Mouse (Mus musculus) embryonic facial prominence, embryonic 10.5 days (tissue): Measurements from ENCODE around the gene Zkscan17. TPM values are rescaled to one million over a fixed set of nuclear protein-coding genes. Genes with fewer than 3 reads are reported as not detected.
"Not testable (repeated sequence)": the region's sequence is repeated elsewhere in the genome, so short reads cannot be mapped to it uniquely, and the experiment has no call there.

Experiments used
- DNase-seq: peaks from one replicate; pipeline ENCODE4 v3.0.0-alpha.2; 2017; ENCODE audit warnings: low spot score
- H3K27ac ChIP-seq: fragments of 300-500 bp; sonication (generic); replicated peaks from 2 replicates; pipeline ENCODE4 v1.5.1; 2016; ENCODE audit warnings: mild to moderate bottlenecking
- H3K27me3 ChIP-seq: fragments of 300-500 bp; sonication (generic); replicated peaks from 2 replicates; pipeline ENCODE4 v1.6.1; 2016; ENCODE audit warnings: low read depth, mild to moderate bottlenecking; ENCODE audit not compliant: poor library complexity, severe bottlenecking
- H3K36me3 ChIP-seq: fragments of 300-500 bp; sonication (generic); replicated peaks from 2 replicates; pipeline ENCODE4 v1.6.1; 2016; ENCODE audit warnings: mild to moderate bottlenecking, moderate library complexity
- H3K4me1 ChIP-seq: fragments of 300-500 bp; sonication (generic); 2 replicates; pipeline ENCODE4 v1.6.1; 2016
- H3K4me3 ChIP-seq: fragments of 300-500 bp; sonication (generic); 2 replicates; pipeline ENCODE4 v1.5.1; 2016; ENCODE audit warnings: mild to moderate bottlenecking, moderate library complexity
- H3K9me3 ChIP-seq: fragments of 300-500 bp; sonication (generic); 2 replicates; pipeline ENCODE4 v1.6.1; 2016; ENCODE audit warnings: mild to moderate bottlenecking
- WGBS: fragments of 180-500 bp; shearing (Covaris S2); methylation state at CpG from one replicate; pipeline ENCODE4 v1.1.7; 2016; 5-methylcytosine and 5-hydroxymethylcytosine counted together
- polyA plus RNA-seq: library from polyadenylated mRNA; unstranded; fragments of >200 nt; fragmentation: Nextera tagmentation; extraction: Ambion mirVana; gene quantifications from 2 replicates; pipeline ENCODE4 v1.2.1, GENCODE M21; 2016

Gene Zkscan17
- 37.2 and 39.3 TPM in 2 replicates for polyA plus RNA-seq

DNA sequence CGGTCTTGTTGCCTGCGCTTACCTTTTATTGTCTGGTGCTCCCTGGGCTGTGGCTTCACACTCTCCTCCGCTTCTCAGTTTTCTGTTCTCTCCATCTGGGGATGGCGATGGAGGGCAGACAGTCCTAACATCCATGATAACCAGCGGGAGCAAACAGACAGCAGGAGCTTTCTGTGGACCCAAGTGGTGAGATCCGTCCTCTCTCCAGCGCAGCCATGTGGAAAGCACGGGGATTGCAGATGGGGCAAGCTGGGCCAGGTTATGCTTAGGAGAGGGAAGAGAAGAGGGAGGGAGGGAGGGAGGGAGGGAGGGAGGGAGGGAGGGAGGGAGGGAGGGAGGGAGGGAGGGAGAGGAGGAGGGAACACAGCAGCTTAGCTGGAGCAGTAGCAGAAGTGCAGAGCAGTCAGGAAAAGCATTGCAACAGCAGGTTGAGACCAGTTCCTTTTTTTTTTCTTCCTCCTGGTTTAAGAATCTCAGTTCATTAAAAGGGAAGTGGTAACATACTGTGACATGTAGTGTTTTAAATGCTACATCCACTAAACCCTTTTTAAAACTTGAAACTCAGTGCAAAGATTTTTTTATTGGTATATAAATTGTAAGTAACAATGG is at the start of gene Zkscan17:
Gene Zkscan17, minus strand, starts transcription at position 280 of the 609 bp plus-strand sequence.
- 47% methylated on average over 8 of the region's 8 CpGs for WGBS

DNA sequence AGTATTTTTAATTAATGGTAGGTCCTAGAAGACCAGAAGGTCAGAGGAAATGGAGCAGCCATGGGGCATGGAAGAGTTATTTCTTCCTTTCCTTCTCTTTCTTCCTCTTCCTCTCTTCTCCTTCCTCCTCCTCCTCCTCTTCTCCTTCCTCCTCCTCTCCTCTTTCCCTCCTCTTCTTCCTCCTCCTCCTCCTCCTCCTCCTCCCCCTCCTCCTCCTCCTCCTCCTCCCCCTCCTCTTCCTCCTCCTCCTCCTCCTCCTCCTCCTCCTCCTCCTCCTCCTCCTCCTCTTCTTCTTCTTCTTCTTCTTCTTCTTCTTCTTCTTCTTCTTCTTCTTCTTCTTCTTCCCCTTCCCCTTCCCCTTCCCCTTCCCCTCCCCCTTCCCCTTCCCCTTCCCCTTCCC is 49.6 kb upstream of the Zkscan17 start, which contains the start of gene Olfr222:
Gene Olfr222, minus strand, starts transcription at position 101 of the 400 bp plus-strand sequence.
- H3K4me3 ChIP-seq, H3K36me3 ChIP-seq, H3K27ac ChIP-seq, H3K9me3 ChIP-seq, H3K27me3 ChIP-seq, H3K4me1 ChIP-seq, DNase-seq: not testable (repeated sequence)

More for the DNA sequence above, at the start of gene Zkscan17:
- no peak within 1 kb of the TSS for H3K4me3 ChIP-seq
- no peaks in the 10 kb centered on the region for H3K27me3 ChIP-seq
- 0 out of 2 replicates have a peak, but pooled peaks cover 2% of the 10 kb centered on the region for H3K9me3 ChIP-seq
- DNase-seq: peak; percentile 49
- H3K4me1 ChIP-seq: peaks cover 10% of the 10 kb centered on the region
- H3K36me3 ChIP-seq: no peaks in the 10 kb centered on the region
- H3K27ac ChIP-seq: no peak within 1 kb of the TSS

DNA sequence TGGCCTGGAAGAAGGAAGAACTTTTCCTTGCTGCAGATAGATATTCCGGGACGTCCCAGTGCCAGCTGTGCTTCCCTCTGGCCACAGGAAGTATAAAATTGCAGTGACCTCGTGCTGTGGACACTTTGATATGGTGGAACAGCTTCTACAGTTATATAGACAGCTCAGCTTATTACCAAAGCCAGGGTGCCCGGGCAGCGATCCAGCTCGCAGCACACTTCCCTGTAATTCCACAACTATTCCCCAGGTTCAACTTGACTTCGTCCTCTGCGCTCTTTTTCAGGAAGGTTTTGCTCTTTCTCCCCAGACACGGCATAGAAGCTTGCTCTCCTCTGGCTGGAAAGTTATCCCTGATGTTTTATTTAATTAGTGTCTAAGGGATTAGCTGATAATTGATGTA is 49.2 kb upstream of the Zkscan17 start:
- Histone ChIP-seq H3K4me3 (no peak overlapping the region), H3K27me3 (no peaks in the 10 kb centered on the region; the same call in 1 of the 2 replicates), H3K27ac (no peak overlapping the region), H3K4me1 (no peaks in the 10 kb centered on the region), H3K36me3 (no peaks in the 10 kb centered on the region), H3K9me3 (no peaks in the 10 kb centered on the region)
- DNase-seq: no peak
- 59% methylated on average over 9 of the region's 9 CpGs for WGBS

DNA sequence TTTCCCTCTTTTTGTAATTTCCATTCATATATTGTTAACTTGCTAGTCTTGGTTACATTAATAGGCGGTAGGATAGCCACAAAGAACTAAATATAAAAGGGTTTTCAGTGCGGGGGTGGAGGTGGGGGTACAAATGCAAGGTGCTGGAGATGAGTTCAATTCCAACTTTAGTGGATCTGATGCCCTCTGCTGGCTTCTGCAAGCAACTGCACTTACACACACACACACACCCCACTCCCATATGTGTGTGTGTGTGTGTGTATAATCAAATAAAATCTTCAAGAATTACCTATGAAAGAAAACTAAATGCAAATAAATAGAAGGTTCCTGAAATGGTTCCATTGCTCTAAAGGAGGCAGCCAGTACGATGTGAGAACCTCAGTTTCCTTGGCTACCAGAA is 42.8 kb upstream of the Zkscan17 start:
- no peaks in the 10 kb centered on the region for H3K36me3 ChIP-seq
- no peak for DNase-seq
- no peaks in the 10 kb centered on the region for H3K27me3 ChIP-seq
- no peaks in the 10 kb centered on the region for H3K9me3 ChIP-seq
- no peak overlapping the region for H3K27ac ChIP-seq
- no peaks in the 10 kb centered on the region; the same call in 1 of the 2 replicates for H3K4me1 ChIP-seq
- H3K4me3 ChIP-seq: no peak overlapping the region
- WGBS: 60% methylated on average over 3 of the region's 3 CpGs

DNA sequence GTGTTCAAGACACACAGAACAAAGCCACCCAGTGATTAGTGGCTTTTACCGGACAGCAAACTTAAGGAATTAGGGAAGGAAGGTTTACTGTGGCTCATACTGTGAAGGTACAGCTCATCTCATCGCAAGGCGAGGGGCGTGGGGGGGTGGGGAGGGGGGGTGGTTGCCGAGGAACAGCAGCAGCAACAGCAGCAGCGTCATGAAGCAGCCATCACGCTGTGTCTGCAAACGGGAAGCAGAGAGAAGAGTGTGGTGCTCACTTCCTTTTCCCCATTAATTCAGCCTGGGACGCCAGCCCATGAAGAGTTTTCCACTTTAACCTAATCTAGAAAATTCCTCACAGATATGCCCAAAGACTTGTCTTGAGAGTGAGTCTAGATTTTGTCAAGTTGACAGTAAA is 36.3 kb upstream of the Zkscan17 start:
- H3K36me3 ChIP-seq: no peaks in the 10 kb centered on the region
- H3K9me3 ChIP-seq: no peaks in the 10 kb centered on the region
- DNase-seq: no peak
- no peak overlapping the region for H3K4me3 ChIP-seq
- no peaks in the 10 kb centered on the region for H3K27me3 ChIP-seq
- WGBS: 82% methylated on average over 9 of the region's 9 CpGs
- no peaks in the 10 kb centered on the region; the same call in 1 of the 2 replicates for H3K4me1 ChIP-seq
- no peak overlapping the region for H3K27ac ChIP-seq

DNA sequence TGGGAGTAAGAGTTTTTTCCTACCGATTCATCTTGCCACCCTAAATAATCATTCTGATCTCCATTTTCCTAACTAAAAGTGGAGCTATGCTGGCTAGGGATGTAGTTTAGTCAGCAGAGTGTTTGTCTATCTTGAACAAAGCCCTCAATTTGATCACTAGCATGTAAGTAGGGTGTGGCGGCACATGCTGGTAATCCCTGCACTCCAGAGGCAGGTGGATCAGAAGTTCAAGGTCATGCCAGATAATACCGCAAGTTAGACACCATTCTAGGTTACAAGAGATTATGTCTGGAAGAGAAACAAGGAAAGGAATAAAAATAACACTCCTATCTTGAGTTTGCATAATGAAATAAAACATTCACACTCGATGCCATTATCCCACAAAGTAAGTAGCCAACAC is 35.8 kb upstream of the Zkscan17 start:
- no peak overlapping the region for H3K4me3 ChIP-seq
- no peaks in the 10 kb centered on the region for H3K9me3 ChIP-seq
- H3K27me3 ChIP-seq: no peaks in the 10 kb centered on the region
- H3K27ac ChIP-seq: no peak overlapping the region
- no peaks in the 10 kb centered on the region for H3K36me3 ChIP-seq
- H3K4me1 ChIP-seq: no peaks in the 10 kb centered on the region; the same call in 1 of the 2 replicates
- no peak for DNase-seq
- 93% methylated on average over 4 of the region's 4 CpGs for WGBS

DNA sequence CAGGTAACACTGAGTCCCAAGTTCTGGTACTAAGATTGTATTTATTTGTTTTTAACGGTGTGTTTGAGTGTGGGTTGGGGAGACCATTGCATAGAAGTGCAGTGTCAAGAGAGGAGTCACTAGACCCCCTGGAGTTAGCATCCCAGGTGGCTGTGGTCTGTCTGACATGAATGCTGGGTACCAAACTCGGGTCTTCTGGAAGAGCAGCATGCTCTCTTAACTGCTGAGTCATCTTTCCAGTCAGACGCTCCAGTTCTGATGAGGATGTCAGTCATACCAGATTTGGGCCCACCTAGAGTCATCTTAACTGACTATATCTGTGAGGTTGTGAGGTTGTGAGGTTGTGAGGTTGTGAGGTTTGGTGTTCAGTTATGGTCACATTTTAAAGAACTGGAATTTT is 34.4 kb upstream of the Zkscan17 start:
- Histone ChIP-seq H3K4me3 (no peak overlapping the region), H3K27ac (no peak overlapping the region), H3K9me3 (no peaks in the 10 kb centered on the region), H3K4me1 (no peaks in the 10 kb centered on the region), H3K27me3 (no peaks in the 10 kb centered on the region), H3K36me3 (no peaks in the 10 kb centered on the region)
- 79% methylated on average over 3 of the region's 3 CpGs for WGBS
- DNase-seq: no peak

DNA sequence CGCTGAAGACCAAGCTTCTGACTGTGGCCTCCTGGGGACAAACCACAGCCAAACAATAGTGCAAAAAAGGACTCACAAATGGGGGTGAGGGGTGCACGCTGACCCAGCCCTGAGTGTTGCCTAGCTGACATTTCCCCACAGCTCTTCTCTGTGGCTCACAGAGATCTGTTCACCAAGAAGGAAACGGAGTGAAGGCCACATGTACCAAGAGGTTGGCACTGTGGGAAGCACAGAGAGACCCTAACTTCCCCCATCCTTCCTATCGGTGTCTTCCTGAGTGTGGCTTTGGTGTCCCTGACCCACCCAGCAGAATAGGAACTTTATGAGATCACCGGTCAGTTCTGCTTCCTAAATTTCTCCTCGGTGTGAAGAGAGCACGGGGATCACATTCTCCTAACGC is 28.0 kb upstream of the Zkscan17 start:
- Histone ChIP-seq H3K4me3 (no peak overlapping the region), H3K4me1 (no peaks in the 10 kb centered on the region), H3K9me3 (no peaks in the 10 kb centered on the region), H3K36me3 (no peaks in the 10 kb centered on the region), H3K27ac (no peak overlapping the region), H3K27me3 (no peaks in the 10 kb centered on the region)
- no peak for DNase-seq
- 83% methylated on average over 8 of the region's 8 CpGs for WGBS

DNA sequence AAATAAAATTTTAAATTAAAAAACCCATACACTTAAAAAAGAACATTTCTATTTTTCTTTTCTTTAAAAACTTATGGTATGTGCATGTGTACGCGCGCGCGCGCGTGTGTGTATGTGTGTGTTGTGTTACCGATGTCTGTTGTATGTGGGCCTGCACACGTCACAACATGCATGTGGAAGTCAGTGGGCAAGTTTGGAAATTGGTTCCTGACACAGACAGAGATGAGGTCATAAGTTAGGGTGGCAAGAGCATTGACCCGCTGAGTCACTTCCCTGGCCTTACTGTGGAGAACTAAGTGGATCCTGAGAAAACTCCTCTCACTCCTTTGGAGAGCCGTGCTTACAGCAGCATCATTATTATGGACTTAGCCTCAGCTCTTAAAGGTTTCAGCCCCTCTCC is 27.6 kb upstream of the Zkscan17 start:
- no peak overlapping the region for H3K27ac ChIP-seq
- DNase-seq: no peak
- H3K4me1 ChIP-seq: no peaks in the 10 kb centered on the region
- no peaks in the 10 kb centered on the region for H3K36me3 ChIP-seq
- no peaks in the 10 kb centered on the region for H3K9me3 ChIP-seq
- no peaks in the 10 kb centered on the region for H3K27me3 ChIP-seq
- no peak overlapping the region for H3K4me3 ChIP-seq
- WGBS: 93% methylated on average over 11 of the region's 11 CpGs

DNA sequence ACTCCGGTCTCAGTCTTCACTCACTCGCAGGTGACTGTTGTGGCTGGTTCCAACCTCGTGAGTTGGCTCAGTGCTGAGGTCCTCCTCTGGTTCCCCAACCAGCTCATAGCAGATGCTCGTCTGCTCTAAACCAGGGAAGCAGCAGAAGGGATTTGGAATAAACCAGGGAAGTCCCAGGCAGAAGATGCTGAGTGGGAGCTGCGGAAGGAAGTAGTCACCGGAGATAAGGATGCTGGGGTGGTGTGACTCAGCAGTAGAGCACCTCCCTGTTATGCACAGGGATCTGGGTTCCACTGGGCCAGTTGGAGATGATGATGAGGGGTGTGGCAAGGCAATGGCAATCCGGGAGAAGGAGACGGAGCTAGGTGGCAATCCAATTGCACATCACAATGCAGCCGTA is 17.5 kb upstream of the Zkscan17 start:
- no peaks in the 10 kb centered on the region for H3K27me3 ChIP-seq
- H3K4me1 ChIP-seq: no peaks in the 10 kb centered on the region
- H3K36me3 ChIP-seq: no peaks in the 10 kb centered on the region
- WGBS: 89% methylated on average over 9 of the region's 9 CpGs
- H3K4me3 ChIP-seq: no peak overlapping the region
- no peaks in the 10 kb centered on the region for H3K9me3 ChIP-seq
- H3K27ac ChIP-seq: no peak overlapping the region
- no peak for DNase-seq

DNA sequence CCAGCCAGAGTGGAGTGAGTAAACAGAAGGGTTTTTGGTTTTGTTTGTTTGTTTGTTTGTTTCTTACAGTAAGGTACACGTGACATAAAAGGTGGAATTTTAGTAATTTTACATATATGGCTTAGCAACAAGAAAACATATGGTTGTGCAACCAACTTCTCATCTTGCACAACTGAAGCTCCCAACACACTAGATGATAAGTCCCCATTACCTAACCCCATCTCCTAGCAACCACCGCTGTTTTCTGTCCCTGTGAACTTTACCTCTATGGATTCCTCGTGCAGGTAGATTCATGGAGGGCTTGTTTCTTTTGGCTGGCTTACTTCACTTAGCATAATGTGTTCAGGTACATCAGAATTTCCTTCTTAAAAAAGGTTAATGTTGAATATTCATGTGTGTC is 16.8 kb upstream of the Zkscan17 start:
- no peaks in the 10 kb centered on the region for H3K9me3 ChIP-seq
- H3K27ac ChIP-seq: no peak overlapping the region
- no peaks in the 10 kb centered on the region for H3K36me3 ChIP-seq
- DNase-seq: no peak
- H3K27me3 ChIP-seq: no peaks in the 10 kb centered on the region
- peaks cover 1% of the 10 kb centered on the region; the same call in 1 of the 2 replicates for H3K4me1 ChIP-seq
- no peak overlapping the region for H3K4me3 ChIP-seq
- WGBS: 83% methylated on average over 3 of the region's 3 CpGs

DNA sequence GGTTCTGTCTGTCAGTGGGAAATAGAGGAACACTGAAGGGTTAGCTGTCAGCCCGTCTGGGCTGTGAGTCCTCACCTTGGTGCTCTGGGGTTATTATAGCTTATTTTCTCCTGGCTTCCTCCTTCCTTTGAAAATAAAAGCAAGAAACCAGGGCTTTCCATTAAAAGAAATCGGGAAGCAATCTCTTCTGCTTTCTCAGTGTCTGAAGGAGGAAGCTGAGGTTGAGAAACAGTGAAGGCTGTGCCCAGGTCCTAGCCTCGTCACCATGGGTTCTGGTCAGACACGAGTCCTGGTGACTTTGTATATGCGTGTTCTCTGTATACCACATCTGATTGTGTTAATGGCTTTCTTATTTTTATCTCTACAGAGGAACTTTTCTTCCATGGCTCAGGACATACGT is 15.9 kb upstream of the Zkscan17 start:
- Histone ChIP-seq H3K9me3 (no peaks in the 10 kb centered on the region), H3K4me1 (peaks cover 3% of the 10 kb centered on the region; the same call in 1 of the 2 replicates), H3K27me3 (no peaks in the 10 kb centered on the region), H3K27ac (no peak overlapping the region), H3K4me3 (no peak overlapping the region), H3K36me3 (no peaks in the 10 kb centered on the region)
- no peak for DNase-seq
- 84% methylated on average over 6 of the region's 6 CpGs for WGBS

DNA sequence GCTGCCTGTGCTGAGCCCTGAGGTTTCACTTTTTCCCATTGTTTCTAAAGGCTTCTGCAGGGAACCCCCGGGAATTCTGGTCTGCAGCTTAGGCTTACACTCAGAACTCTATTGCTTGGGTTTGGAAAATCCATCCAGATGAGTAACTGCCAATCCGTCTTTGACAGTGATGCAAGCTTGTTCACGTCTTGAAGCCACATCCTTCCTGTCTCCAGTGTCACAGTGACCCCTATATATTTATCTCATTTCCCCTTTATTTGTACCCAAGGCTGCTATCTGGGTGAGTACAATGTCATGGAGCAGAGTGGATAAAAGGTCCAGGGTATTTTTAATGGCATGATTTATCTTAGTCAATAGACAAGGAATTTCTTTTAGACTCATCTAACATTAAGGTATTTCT is 14.8 kb upstream of the Zkscan17 start, which contains the start of gene Nlrp3:
Gene Nlrp3, plus strand, starts transcription at position 245 of the 400 bp plus-strand sequence.
- no peak within 1 kb of the TSS for H3K4me3 ChIP-seq
- no peak within 1 kb of the TSS for H3K27ac ChIP-seq
- no peaks in the 10 kb centered on the region for H3K27me3 ChIP-seq
- H3K4me1 ChIP-seq: peaks cover 3% of the 10 kb centered on the region; the same call in 1 of the 2 replicates
- DNase-seq: no peak
- no peaks in the 10 kb centered on the region for H3K9me3 ChIP-seq
- H3K36me3 ChIP-seq: no peaks in the 10 kb centered on the region
- 50% methylated on average over 3 of the region's 3 CpGs for WGBS
